Mouse (Mus musculus) intestine, embryonic 15.5 days (tissue): Measurements from ENCODE around the gene Lrr1. TPM values are rescaled to one million over a fixed set of nuclear protein-coding genes. Genes with fewer than 3 reads are reported as not detected.

Source experiments
- ATAC-seq: fragments of 200-750 bp; cut with Nextera tagmentation; 2 replicates; pipeline ENCODE4 v1.8.0; 2017; ENCODE audit warnings: moderate TSS enrichment, moderate library complexity
- H3K27ac ChIP-seq: fragments of 300-500 bp; sonication (generic); 2 replicates; pipeline ENCODE4 v1.5.1; 2015; ENCODE audit warnings: mild to moderate bottlenecking, inconsistent platforms
- H3K27me3 ChIP-seq: fragments of 300-500 bp; sonication (generic); replicated peaks from 2 replicates; pipeline ENCODE4 v1.6.1; 2015; ENCODE audit warnings: inconsistent platforms
- H3K36me3 ChIP-seq: fragments of 300-500 bp; sonication (generic); 2 replicates; pipeline ENCODE4 v1.6.1; 2015; ENCODE audit warnings: inconsistent platforms
- H3K4me1 ChIP-seq: fragments of 300-500 bp; sonication (generic); replicated peaks from 2 replicates; pipeline ENCODE4 v1.6.1; 2015; ENCODE audit warnings: inconsistent platforms
- H3K4me2 ChIP-seq: fragments of 300-500 bp; sonication (generic); replicated peaks from 2 replicates; pipeline ENCODE4 v1.6.1; 2015; ENCODE audit warnings: mild to moderate bottlenecking, inconsistent platforms
- H3K4me3 ChIP-seq: fragments of 300-500 bp; sonication (generic); replicated peaks from 2 replicates; pipeline ENCODE4 v1.5.1; 2015; ENCODE audit warnings: inconsistent platforms
- H3K9ac ChIP-seq: fragments of 300-500 bp; sonication (generic); 2 replicates; pipeline ENCODE4 v1.6.1; 2015; ENCODE audit warnings: inconsistent platforms
- H3K9me3 ChIP-seq: fragments of 300-500 bp; sonication (generic); 2 replicates; pipeline ENCODE4 v1.6.1; 2016; ENCODE audit warnings: inconsistent platforms
- WGBS: fragments of 180-500 bp; shearing (Covaris S2); methylation state at CpG from one replicate; pipeline ENCODE4 v1.1.7; 2015; 5-methylcytosine and 5-hydroxymethylcytosine counted together
- polyA plus RNA-seq: library from polyadenylated mRNA; unstranded; fragments of >200 nt; fragmentation: Nextera tagmentation; extraction: Ambion mirVana; gene quantifications from 2 replicates; pipeline ENCODE4 v1.2.1, GENCODE M21; 2015

Lrr1 gene
- polyA plus RNA-seq: 17.2 and 17.8 TPM in 2 replicates

GRCm38 (mm10) chr12:69168461-69169106 lies at the start of gene Lrr1:
TSS of gene Lrr1 (plus strand) at chr12:69168814.
- 0 out of 2 replicates have a peak, but pooled peaks cover 3% of the 10 kb centered on the region for H3K36me3 ChIP-seq
- H3K27me3 ChIP-seq: no peaks in the 10 kb centered on the region
- WGBS: under 1% methylated on average over 40 of the region's 40 CpGs
- peak within 1 kb of the TSS; percentile 60 for H3K9ac ChIP-seq
- peaks cover 6% of the 10 kb centered on the region; the same call in 1 of the 2 replicates for H3K4me1 ChIP-seq
- peak within 1 kb of the TSS; percentile 61; the same call in 1 of the 2 replicates for H3K27ac ChIP-seq
- no peaks in the 10 kb centered on the region for H3K9me3 ChIP-seq
- peak; percentile 94 for ATAC-seq
- peak within 1 kb of the TSS; percentile 77 for H3K4me2 ChIP-seq
- peak within 1 kb of the TSS; percentile 76 for H3K4me3 ChIP-seq

GRCm38 (mm10) chr12:69119908-69120307 lies 48.7 kb upstream of the Lrr1 start:
- WGBS: 83% methylated on average over 6 of the region's 6 CpGs
- Histone ChIP-seq H3K27me3 (no peaks in the 10 kb centered on the region), H3K4me1 (no peaks in the 10 kb centered on the region), H3K4me3 (no peak overlapping the region), H3K36me3 (no peaks in the 10 kb centered on the region), H3K9me3 (no peaks in the 10 kb centered on the region), H3K9ac (no peak overlapping the region), H3K27ac (no peak overlapping the region), H3K4me2 (no peak overlapping the region)
- no peak for ATAC-seq

- H3K36me3 ChIP-seq: no peaks in the 10 kb centered on the region
- H3K27me3 ChIP-seq: no peaks in the 10 kb centered on the region
- no peak overlapping the region for H3K9ac ChIP-seq
- 87% methylated on average over 11 of the region's 11 CpGs for WGBS
- no peaks in the 10 kb centered on the region for H3K4me1 ChIP-seq
- H3K9me3 ChIP-seq: no peaks in the 10 kb centered on the region
- H3K27ac ChIP-seq: no peak overlapping the region
- no peak overlapping the region for H3K4me2 ChIP-seq
- H3K4me3 ChIP-seq: no peak overlapping the region
- no peak for ATAC-seq
These were observed 45.8 kb upstream of the Lrr1 start for GRCm38 (mm10) chr12:69122801-69123200.

GRCm38 (mm10) chr12:69125066-69125465 lies 43.5 kb upstream of the Lrr1 start:
- Histone ChIP-seq H3K27ac (no peak overlapping the region), H3K9ac (no peak overlapping the region), H3K9me3 (no peaks in the 10 kb centered on the region), H3K27me3 (no peaks in the 10 kb centered on the region), H3K4me2 (no peak overlapping the region), H3K36me3 (no peaks in the 10 kb centered on the region), H3K4me1 (no peaks in the 10 kb centered on the region), H3K4me3 (no peak overlapping the region)
- no peak for ATAC-seq
- WGBS: 83% methylated on average over 5 of the region's 5 CpGs

- Histone ChIP-seq H3K9me3 (no peaks in the 10 kb centered on the region), H3K27me3 (no peaks in the 10 kb centered on the region), H3K4me1 (no peaks in the 10 kb centered on the region), H3K4me3 (no peak overlapping the region), H3K27ac (no peak overlapping the region), H3K4me2 (no peak overlapping the region), H3K36me3 (no peaks in the 10 kb centered on the region), H3K9ac (no peak overlapping the region)
- no peak for ATAC-seq
- 92% methylated on average over 5 of the region's 5 CpGs for WGBS
These were observed 41.4 kb upstream of the Lrr1 start for GRCm38 (mm10) chr12:69127170-69127569.

GRCm38 (mm10) chr12:69127626-69128025 lies 41.0 kb upstream of the Lrr1 start:
- no peak overlapping the region for H3K27ac ChIP-seq
- WGBS: 86% methylated on average over 3 of the region's 3 CpGs

GRCm38 (mm10) chr12:69129634-69130310 lies 38.8 kb upstream of the Lrr1 start:
- 42% methylated on average over 18 of the region's 18 CpGs for WGBS
- H3K9me3 ChIP-seq: no peaks in the 10 kb centered on the region
- H3K4me1 ChIP-seq: no peaks in the 10 kb centered on the region
- H3K4me3 ChIP-seq: no peak overlapping the region
- no peaks in the 10 kb centered on the region for H3K36me3 ChIP-seq
- no peak overlapping the region for H3K9ac ChIP-seq
- no peak overlapping the region for H3K27ac ChIP-seq
- peak overlapping the region; percentile 19; the same call in 1 of the 2 replicates for H3K4me2 ChIP-seq
- H3K27me3 ChIP-seq: no peaks in the 10 kb centered on the region
- 0 out of 2 replicates have a peak, but pooled peaks have one; percentile 55 for ATAC-seq

More at GRCm38 (mm10) chr12:69127626-69128025, 41.0 kb upstream of the Lrr1 start:
- no peaks in the 10 kb centered on the region for H3K9me3 ChIP-seq
- no peaks in the 10 kb centered on the region for H3K27me3 ChIP-seq
- no peaks in the 10 kb centered on the region for H3K36me3 ChIP-seq
- H3K9ac ChIP-seq: no peak overlapping the region
- no peak overlapping the region for H3K4me3 ChIP-seq
- H3K4me2 ChIP-seq: no peak overlapping the region
- no peak for ATAC-seq
- H3K4me1 ChIP-seq: no peaks in the 10 kb centered on the region

GRCm38 (mm10) chr12:69130486-69130885 lies 38.1 kb upstream of the Lrr1 start:
- Histone ChIP-seq H3K27ac (no peak overlapping the region), H3K9me3 (no peaks in the 10 kb centered on the region), H3K9ac (no peak overlapping the region), H3K4me1 (no peaks in the 10 kb centered on the region), H3K4me2 (peak overlapping the region; percentile 19; the same call in 1 of the 2 replicates), H3K27me3 (no peaks in the 10 kb centered on the region), H3K36me3 (no peaks in the 10 kb centered on the region), H3K4me3 (no peak overlapping the region)
- WGBS: 72% methylated on average over 12 of the region's 12 CpGs
- ATAC-seq: no peak

- H3K27ac ChIP-seq: no peak overlapping the region
- ATAC-seq: no peak
- H3K4me1 ChIP-seq: no peaks in the 10 kb centered on the region
- H3K27me3 ChIP-seq: no peaks in the 10 kb centered on the region
- no peaks in the 10 kb centered on the region for H3K36me3 ChIP-seq
- no peak overlapping the region for H3K9ac ChIP-seq
- H3K9me3 ChIP-seq: no peaks in the 10 kb centered on the region
- H3K4me2 ChIP-seq: no peak overlapping the region
- WGBS: 83% methylated on average over 6 of the region's 6 CpGs
- H3K4me3 ChIP-seq: no peak overlapping the region
These were observed 37.3 kb upstream of the Lrr1 start for GRCm38 (mm10) chr12:69131267-69131666.

- no peaks in the 10 kb centered on the region for H3K9me3 ChIP-seq
- H3K4me2 ChIP-seq: no peak overlapping the region
- no peak overlapping the region for H3K9ac ChIP-seq
- no peaks in the 10 kb centered on the region for H3K27me3 ChIP-seq
- no peak overlapping the region for H3K27ac ChIP-seq
- H3K4me3 ChIP-seq: no peak overlapping the region
- ATAC-seq: 0 out of 2 replicates have a peak, but pooled peaks have one; percentile 31
- no peaks in the 10 kb centered on the region for H3K4me1 ChIP-seq
- WGBS: 10% methylated on average over 10 of the region's 10 CpGs
- H3K36me3 ChIP-seq: no peaks in the 10 kb centered on the region
These were observed 36.6 kb upstream of the Lrr1 start for GRCm38 (mm10) chr12:69131981-69132380.

- H3K9ac ChIP-seq: no peak overlapping the region
- H3K4me1 ChIP-seq: no peaks in the 10 kb centered on the region
- H3K4me2 ChIP-seq: no peak overlapping the region
- no peak overlapping the region for H3K27ac ChIP-seq
- WGBS: 88% methylated on average over 3 of the region's 3 CpGs
- H3K27me3 ChIP-seq: no peaks in the 10 kb centered on the region
- H3K4me3 ChIP-seq: no peak overlapping the region
- no peaks in the 10 kb centered on the region for H3K9me3 ChIP-seq
- ATAC-seq: no peak
- no peaks in the 10 kb centered on the region for H3K36me3 ChIP-seq
These were observed 29.4 kb upstream of the Lrr1 start for GRCm38 (mm10) chr12:69139201-69139600.

GRCm38 (mm10) chr12:69139841-69140240 lies 28.8 kb upstream of the Lrr1 start:
- Histone ChIP-seq H3K4me3 (no peak overlapping the region), H3K9ac (no peak overlapping the region), H3K36me3 (no peaks in the 10 kb centered on the region), H3K9me3 (no peaks in the 10 kb centered on the region), H3K4me1 (no peaks in the 10 kb centered on the region), H3K27ac (no peak overlapping the region), H3K27me3 (no peaks in the 10 kb centered on the region), H3K4me2 (no peak overlapping the region)
- ATAC-seq: no peak
- WGBS: 85% methylated on average over 7 of the region's 7 CpGs
